ENCODE assay signal across 16 mouse cellular contexts in the genomic region with DNA sequence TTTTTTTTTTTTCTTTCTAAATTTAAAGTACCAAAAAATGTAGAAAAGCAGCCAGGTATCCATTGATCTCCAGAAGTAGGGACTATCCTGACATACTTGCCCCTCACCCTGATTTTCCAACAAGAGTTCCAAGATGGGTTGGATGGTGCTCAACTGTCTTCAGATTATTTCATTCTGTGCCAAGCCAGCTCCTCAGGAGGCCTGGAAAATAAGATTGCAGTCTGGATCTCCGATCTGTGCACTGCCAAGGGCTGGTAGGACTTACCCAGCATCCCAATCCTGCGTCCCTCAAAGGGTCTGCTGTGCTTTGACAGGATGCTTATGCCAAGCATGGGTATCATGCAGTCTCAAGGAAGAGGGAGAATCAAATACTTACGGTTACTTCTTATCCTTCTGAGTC.
DNase-seq lines count a peak whose midpoint lies in the region; ATAC-seq lines count a peak whose summit lies in the region.
"Had no signal": no experiment of that assay in that cellular context is flagged by ENCODE, and none has a peak within 500 bp of the region (broad histone marks: within the 10 kb centered on the region; RNA-seq: fewer than 3 reads in every experiment).

No protein-coding gene starts in this region.

- WGBS in intestine, embryonic 15.5 days = 97% methylated on average over 3 of the region's 3 CpGs

- H3K36me3 ChIP-seq in intestine, embryonic 15.5 days = no peaks in the 10 kb centered on the region
- H3K36me3 ChIP-seq: embryonic facial prominence, embryonic 10.5 days; embryonic facial prominence, embryonic 12.5 days; forebrain, embryonic 15.5 days had no signal

- H3K4me2 ChIP-seq in intestine, embryonic 15.5 days (replicated peaks) = no peak overlapping the region
- H3K4me2 ChIP-seq: embryonic facial prominence, embryonic 12.5 days; forebrain, embryonic 13.5 days; forebrain, embryonic 15.5 days had no signal

- peak; percentile 27 for DNase-seq in cerebellum, adult 8-10 months
- DNase-seq in cerebellum, postnatal 10 days = peak; percentile 61 to 77
- DNase-seq in cerebellum, adult 11 months = no peak
- peak; percentile 57 for DNase-seq in heart, adult 11 months
- no peak for DNase-seq in heart, postnatal 14 days
- peak; percentile 46 for DNase-seq in brain, adult 2 months (ENCODE audit: low read depth, low spot score)
- DNase-seq: adrenal gland, adult 2 months; adrenal gland, postnatal 10 days; adrenal gland, postnatal 25 days; forebrain, postnatal 0 days had no signal

- no peak overlapping the region for H3K4me3 ChIP-seq in intestine, embryonic 15.5 days (replicated peaks)
- H3K4me3 ChIP-seq: embryonic facial prominence, embryonic 10.5 days; embryonic facial prominence, embryonic 12.5 days; forebrain, embryonic 13.5 days; forebrain, embryonic 15.5 days had no signal

- no peak overlapping the region for H3K9ac ChIP-seq in intestine, embryonic 15.5 days
- H3K9ac ChIP-seq: embryonic facial prominence, embryonic 12.5 days; forebrain, embryonic 13.5 days; forebrain, embryonic 15.5 days; forebrain, postnatal 0 days had no signal

- H3K27ac ChIP-seq in intestine, embryonic 15.5 days = no peak overlapping the region
- H3K27ac ChIP-seq: embryonic facial prominence, embryonic 10.5 days; embryonic facial prominence, embryonic 12.5 days; forebrain, embryonic 13.5 days; forebrain, embryonic 15.5 days had no signal

- peaks cover 4% of the 10 kb centered on the region; the same call in 1 of the 2 replicates for H3K4me1 ChIP-seq in intestine, embryonic 15.5 days (replicated peaks)

- no peak for ATAC-seq in cerebellum, adult (ENCODE audit: insufficient number of reproducible peaks, low FRiP score, low TSS enrichment)
- ATAC-seq in intestine, embryonic 15.5 days = no peak
- ATAC-seq: forebrain, embryonic 13.5 days; forebrain, embryonic 15.5 days; forebrain, postnatal 0 days had no signal

- H3K9me3 ChIP-seq in intestine, embryonic 15.5 days = no peaks in the 10 kb centered on the region
- H3K9me3 ChIP-seq: embryonic facial prominence, embryonic 10.5 days; embryonic facial prominence, embryonic 12.5 days; forebrain, embryonic 13.5 days; forebrain, embryonic 15.5 days had no signal

- intact Hi-C loops in heart, postnatal 14 days (cut with DNase I) = no loop called here

- H3K27me3 ChIP-seq in intestine, embryonic 15.5 days (replicated peaks) = no peaks in the 10 kb centered on the region
- H3K27me3 ChIP-seq: embryonic facial prominence, embryonic 12.5 days; forebrain, embryonic 13.5 days; forebrain, embryonic 15.5 days had no signal

Comparison
In these comparisons a context has a peak if more than half of its experiments do, and no peak if none do; other contexts are left out.
1. DNase-seq: peak in cerebellum, adult 8-10 months (single experiment), cerebellum, postnatal 10 days (2 of 2), heart, adult 11 months (single experiment) and brain, adult 2 months (single experiment); none in cerebellum, adult 11 months (single experiment) and heart, postnatal 14 days (0 of 2).